Mouse (Mus musculus): ENCODE results near the gene Bdh1. TPM values are rescaled to one million over a fixed set of nuclear protein-coding genes. Genes with fewer than 3 reads are reported as not detected.

Gene Bdh1
- polyA plus RNA-seq, 2 experiments, result 48.9 to 91.3 TPM

GRCm38 (mm10) chr16:31498336-31498735 is 76.3 kb downstream of the Bdh1 start:
- Histone ChIP-seq H3K27me3 (ENCODE audit: control insufficient read depth, insufficient read depth, low read length) (no peaks in the 10 kb centered on the region), H3K4me3 (ENCODE audit: insufficient read depth in 1 of 2, low read depth in 2 of 2, low read length in 2 of 2) (no peak overlapping the region), H3K4me2 (ENCODE audit: low read depth) (no peak overlapping the region), H3K27ac (no peak overlapping the region), H3K4me1 (replicated peaks; ENCODE audit: control insufficient read depth in 2 of 2, insufficient read depth in 2 of 2, low read length in 1 of 2) (0 out of 4 replicates have a peak, but pooled peaks cover 0 to 3% of the 10 kb centered on the region in 2 experiments), H3K9ac (replicated peaks) (no peak overlapping the region), H3K9me3 (ENCODE audit: control insufficient read depth, low read length) (no peaks in the 10 kb centered on the region), H3K36me3 (replicated peaks; ENCODE audit: control insufficient read depth, insufficient read depth, low read depth) (no peaks in the 10 kb centered on the region)
- ATAC-seq (ENCODE audit: insufficient read depth) (no peak), DNase-seq (ENCODE audit: low read depth in 3 of 3, low spot score in 3 of 3) (no peak)
- TF ChIP-seq EP300 (IDR thresholded peaks at IDR 0.05; ENCODE audit: low read depth) (no peak), CTCF (IDR thresholded peaks at IDR 0.05; ENCODE audit: low read depth) (no peak)
- WGBS (ENCODE audit: insufficient replicate concordance), result 53% methylated on average over 4 of the region's 4 CpGs

- Histone ChIP-seq H3K36me3 (replicated peaks; ENCODE audit: control insufficient read depth, insufficient read depth, low read depth) (no peaks in the 10 kb centered on the region), H3K4me3 (ENCODE audit: insufficient read depth in 1 of 2, low read depth in 2 of 2, low read length in 2 of 2) (no peak overlapping the region), H3K27me3 (ENCODE audit: control insufficient read depth, insufficient read depth, low read length) (no peaks in the 10 kb centered on the region), H3K4me2 (ENCODE audit: low read depth) (no peak overlapping the region), H3K27ac (no peak overlapping the region), H3K4me1 (replicated peaks; ENCODE audit: control insufficient read depth in 2 of 2, insufficient read depth in 2 of 2, low read length in 1 of 2) (no peaks in the 10 kb centered on the region), H3K9ac (replicated peaks) (no peak overlapping the region), H3K9me3 (ENCODE audit: control insufficient read depth, low read length) (no peaks in the 10 kb centered on the region)
- ATAC-seq (ENCODE audit: insufficient read depth) (no peak), DNase-seq (ENCODE audit: low read depth in 3 of 3, low spot score in 3 of 3) (no peak)
- 80% methylated on average over 6 of the region's 6 CpGs for WGBS (ENCODE audit: insufficient replicate concordance)
- no peak for TF ChIP-seq EP300 (IDR thresholded peaks at IDR 0.05; ENCODE audit: low read depth)
- TF ChIP-seq CTCF (IDR thresholded peaks at IDR 0.05; ENCODE audit: low read depth), result no peak
Measured at GRCm38 (mm10) chr16:31499021-31499420, 76.9 kb downstream of the Bdh1 start.

GRCm38 (mm10) chr16:31499681-31500310 is 77.7 kb downstream of the Bdh1 start:
- no peaks in the 10 kb centered on the region for H3K36me3 ChIP-seq (replicated peaks; ENCODE audit: control insufficient read depth, insufficient read depth, low read depth)
- no peaks in the 10 kb centered on the region for H3K9me3 ChIP-seq (ENCODE audit: control insufficient read depth, low read length)
- H3K4me3 ChIP-seq (ENCODE audit: insufficient read depth in 1 of 2, low read depth in 2 of 2, low read length in 2 of 2), result no peak overlapping the region
- no peaks in the 10 kb centered on the region for H3K27me3 ChIP-seq (ENCODE audit: control insufficient read depth, insufficient read depth, low read length)
- no peak overlapping the region for H3K9ac ChIP-seq (replicated peaks)
- no peak for ATAC-seq (ENCODE audit: insufficient read depth)
- TF ChIP-seq CTCF (IDR thresholded peaks at IDR 0.05; ENCODE audit: low read depth) (no peak), EP300 (IDR thresholded peaks at IDR 0.05; ENCODE audit: low read depth) (no peak)
- H3K4me2 ChIP-seq (ENCODE audit: low read depth), result no peak overlapping the region
- H3K27ac ChIP-seq, result no peak overlapping the region
- no peaks in the 10 kb centered on the region for H3K4me1 ChIP-seq (replicated peaks; ENCODE audit: control insufficient read depth in 2 of 2, insufficient read depth in 2 of 2, low read length in 1 of 2)
- WGBS (ENCODE audit: insufficient replicate concordance), result 58% methylated on average over 11 of the region's 11 CpGs
- no peak for DNase-seq (ENCODE audit: low read depth in 3 of 3, low spot score in 3 of 3)

GRCm38 (mm10) chr16:31500532-31500931 is 78.5 kb downstream of the Bdh1 start:
- Histone ChIP-seq H3K4me1 (replicated peaks; ENCODE audit: control insufficient read depth in 2 of 2, insufficient read depth in 2 of 2, low read length in 1 of 2) (no peaks in the 10 kb centered on the region), H3K4me3 (ENCODE audit: insufficient read depth in 1 of 2, low read depth in 2 of 2, low read length in 2 of 2) (no peak overlapping the region), H3K9ac (replicated peaks) (no peak overlapping the region), H3K27me3 (ENCODE audit: control insufficient read depth, insufficient read depth, low read length) (no peaks in the 10 kb centered on the region), H3K4me2 (ENCODE audit: low read depth) (no peak overlapping the region), H3K9me3 (ENCODE audit: control insufficient read depth, low read length) (no peaks in the 10 kb centered on the region), H3K36me3 (replicated peaks; ENCODE audit: control insufficient read depth, insufficient read depth, low read depth) (no peaks in the 10 kb centered on the region), H3K27ac (no peak overlapping the region)
- no peak for DNase-seq (ENCODE audit: low read depth in 3 of 3, low spot score in 3 of 3)
- no peak for ATAC-seq (ENCODE audit: insufficient read depth)
- TF ChIP-seq EP300 (IDR thresholded peaks at IDR 0.05; ENCODE audit: low read depth) (no peak), CTCF (IDR thresholded peaks at IDR 0.05; ENCODE audit: low read depth) (no peak)
- 62% methylated on average over 3 of the region's 3 CpGs for WGBS (ENCODE audit: insufficient replicate concordance)

- Histone ChIP-seq H3K4me3 (ENCODE audit: insufficient read depth in 1 of 2, low read depth in 2 of 2, low read length in 2 of 2) (no peak overlapping the region), H3K36me3 (replicated peaks; ENCODE audit: control insufficient read depth, insufficient read depth, low read depth) (no peaks in the 10 kb centered on the region), H3K4me2 (ENCODE audit: low read depth) (no peak overlapping the region), H3K4me1 (replicated peaks; ENCODE audit: control insufficient read depth in 2 of 2, insufficient read depth in 2 of 2, low read length in 1 of 2) (no peaks in the 10 kb centered on the region), H3K9ac (replicated peaks) (no peak overlapping the region), H3K27ac (no peak overlapping the region), H3K9me3 (ENCODE audit: control insufficient read depth, low read length) (no peaks in the 10 kb centered on the region), H3K27me3 (ENCODE audit: control insufficient read depth, insufficient read depth, low read length) (no peaks in the 10 kb centered on the region)
- no peak for TF ChIP-seq CTCF (IDR thresholded peaks at IDR 0.05; ENCODE audit: low read depth)
- no peak for TF ChIP-seq EP300 (IDR thresholded peaks at IDR 0.05; ENCODE audit: low read depth)
- WGBS (ENCODE audit: insufficient replicate concordance), result 64% methylated on average over 14 of the region's 14 CpGs
- ATAC-seq (ENCODE audit: insufficient read depth) (no peak), DNase-seq (ENCODE audit: low read depth in 3 of 3, low spot score in 3 of 3) (no peak)
Measured at GRCm38 (mm10) chr16:31500969-31501750, 79.1 kb downstream of the Bdh1 start.

All from liver, embryonic 14.5 days (tissue).